Mouse (Mus musculus) adrenal gland, adult (tissue): ENCODE measurements around the gene Cdc42ep2.
A peak's percentile ranks its signal among the peaks of the same experiment; 100 is the strongest.
"Not testable (repeated sequence)": the region's sequence is repeated elsewhere in the genome, so short reads cannot be mapped to it uniquely, and the experiment has no call there.

Source experiments
- DNase-seq, 2 experiments: peaks; one replicate each; pipeline ENCODE4 v3.0.0; 2022 to 2023; ENCODE audit warnings: low spot score in 1 of 2; ENCODE audit not compliant: inconsistent age in 2 of 2

Cdc42ep2 gene

DNA sequence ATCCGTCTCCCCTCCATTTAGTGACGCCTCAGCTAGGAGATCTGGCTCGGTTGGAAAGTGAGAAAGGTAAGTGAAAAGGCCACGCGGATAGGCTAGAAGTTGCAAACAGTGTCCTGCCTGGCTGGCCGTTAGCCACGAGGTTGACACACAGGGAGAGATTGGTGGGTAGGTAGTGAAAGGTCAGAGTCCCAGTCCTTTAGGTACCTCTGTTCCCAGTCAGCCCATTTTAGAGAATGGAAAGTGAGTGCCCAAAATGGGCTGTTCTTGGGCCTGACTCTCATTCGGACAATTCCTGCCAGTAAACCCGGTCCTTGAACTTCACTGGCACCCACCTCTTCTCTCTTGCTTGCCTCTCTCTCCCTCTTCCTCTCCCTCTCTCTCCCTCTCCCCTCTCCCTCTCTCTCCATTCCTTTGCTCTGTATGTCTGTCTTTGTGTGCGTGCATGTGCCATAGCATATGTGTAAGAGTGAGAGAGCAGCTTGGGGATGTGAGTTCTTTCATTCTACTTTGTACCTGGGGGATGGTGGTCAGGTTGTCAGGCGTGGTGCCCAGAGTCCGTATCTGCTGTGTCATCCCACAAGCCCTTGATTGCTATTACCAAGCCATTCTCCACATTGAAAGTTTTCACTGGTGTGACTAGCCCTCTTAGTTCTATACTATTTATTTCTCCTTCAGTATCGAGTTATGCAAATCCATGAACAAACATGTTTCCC is 11.5 kb downstream of the Cdc42ep2 start, which contains the start of gene Dpf2:
Gene Dpf2, minus strand, starts transcription at position 4 of the 713 bp plus-strand sequence.
- no peak for DNase-seq

GRCm38 (mm10) chr19:5912103-5913006 is 12.3 kb downstream of the Cdc42ep2 start:
- peak; percentile 99 for DNase-seq

- no peak for DNase-seq
These were observed 13.1 kb downstream of the Cdc42ep2 start for GRCm38 (mm10) chr19:5911430-5912102.

DNA sequence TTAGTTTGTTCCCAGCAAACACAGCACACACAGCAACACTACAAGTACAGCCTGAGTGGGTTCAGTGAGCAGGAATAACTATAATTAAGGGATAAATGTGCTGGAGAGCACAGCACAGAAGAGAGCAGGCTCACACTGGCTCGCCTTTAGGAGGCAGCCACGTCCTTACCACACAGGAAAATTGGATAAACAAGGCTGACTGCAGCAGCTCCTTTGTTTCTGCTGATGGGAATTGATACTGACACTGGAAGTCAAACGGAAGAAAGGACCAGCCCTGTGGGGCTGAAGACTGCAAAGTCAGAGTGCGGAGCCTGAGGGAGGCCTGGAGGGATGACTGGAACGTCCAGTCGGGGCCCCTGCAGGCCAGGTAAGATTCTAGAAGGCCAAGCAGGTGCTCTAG is 14.4 kb downstream of the Cdc42ep2 start:
- no peak for DNase-seq

- DNase-seq = no peak
These were observed 17.3 kb downstream of the Cdc42ep2 start for GRCm38 (mm10) chr19:5907275-5907674.

DNA sequence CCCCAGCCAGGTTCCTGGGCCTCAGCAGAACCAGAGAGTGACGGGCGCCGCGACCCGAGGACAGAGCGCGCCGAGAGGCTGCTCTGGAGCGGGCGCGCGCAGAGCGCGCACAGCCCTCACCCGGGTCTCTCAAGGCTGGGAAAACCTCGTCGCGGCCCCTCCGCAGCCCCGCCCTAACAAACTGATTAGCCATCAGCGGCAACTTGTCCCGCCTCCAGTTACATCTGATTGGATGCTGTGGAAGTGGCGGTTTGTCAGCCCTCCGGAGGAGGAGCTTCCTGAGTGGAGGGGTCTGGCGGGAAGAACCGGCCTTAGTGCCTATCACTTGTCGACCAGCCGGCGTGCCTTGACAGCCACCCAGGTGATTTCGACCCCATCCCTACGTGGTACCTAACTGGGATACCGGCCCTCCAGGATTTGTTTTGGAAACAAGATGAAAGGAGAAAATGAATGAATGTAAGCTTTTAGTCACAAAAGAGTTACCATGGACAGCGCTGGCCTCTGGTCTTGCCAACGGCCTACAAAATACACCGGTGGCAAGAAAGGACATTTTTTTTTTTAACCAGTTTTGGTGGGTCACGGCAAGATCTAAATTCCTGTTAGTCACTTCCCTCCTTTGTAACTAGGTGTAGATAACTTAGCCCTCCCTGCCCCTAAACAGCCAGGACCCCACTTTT is 30.5 kb downstream of the Cdc42ep2 start, which contains the start of gene Tigd3:
Gene Tigd3, minus strand, starts transcription at position 148 of the 677 bp plus-strand sequence.
- peak; percentile 94 to 98 for DNase-seq

DNA sequence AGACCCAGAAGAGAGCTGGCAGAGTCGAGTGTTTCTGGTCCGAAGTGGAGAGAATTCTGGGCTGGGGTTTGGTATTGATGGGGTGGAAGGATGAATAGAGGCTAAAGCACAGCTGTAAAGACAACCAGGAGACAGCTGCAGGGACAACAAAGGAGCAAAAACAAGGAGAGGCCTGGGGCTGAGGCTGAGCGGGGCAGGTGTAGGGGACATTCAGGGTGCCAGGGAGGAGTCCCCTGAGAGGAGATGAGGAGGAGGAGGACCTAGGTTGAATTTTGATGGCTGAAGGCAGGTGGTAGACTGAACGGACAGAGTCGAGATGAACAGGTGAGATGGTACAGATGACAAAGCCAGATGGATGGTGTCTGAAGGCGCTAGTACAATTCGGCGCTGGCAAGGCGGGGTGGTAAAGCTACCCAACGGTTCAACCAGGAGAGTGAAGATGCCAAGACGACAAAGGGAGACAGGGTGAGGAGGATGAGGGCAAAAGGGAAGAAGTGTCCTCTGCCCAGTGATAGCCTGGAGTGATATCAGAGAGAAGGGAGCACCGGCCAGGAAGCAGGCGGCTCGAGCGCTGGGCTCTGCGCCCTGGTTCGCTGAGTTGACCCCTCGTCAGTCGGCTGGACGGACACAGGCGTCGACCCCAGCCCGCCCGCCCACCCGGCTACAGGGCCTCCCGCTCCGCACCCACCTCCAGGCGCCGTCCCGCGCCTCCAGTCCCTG is 31.2 kb downstream of the Cdc42ep2 start:
- no peak for DNase-seq

GRCm38 (mm10) chr19:5892735-5893134 is 31.9 kb downstream of the Cdc42ep2 start:
- DNase-seq = no peak

GRCm38 (mm10) chr19:5892262-5892661 is 32.4 kb downstream of the Cdc42ep2 start:
- no peak for DNase-seq

- no peak for DNase-seq
These were observed 32.9 kb downstream of the Cdc42ep2 start for GRCm38 (mm10) chr19:5891521-5892258.

DNA sequence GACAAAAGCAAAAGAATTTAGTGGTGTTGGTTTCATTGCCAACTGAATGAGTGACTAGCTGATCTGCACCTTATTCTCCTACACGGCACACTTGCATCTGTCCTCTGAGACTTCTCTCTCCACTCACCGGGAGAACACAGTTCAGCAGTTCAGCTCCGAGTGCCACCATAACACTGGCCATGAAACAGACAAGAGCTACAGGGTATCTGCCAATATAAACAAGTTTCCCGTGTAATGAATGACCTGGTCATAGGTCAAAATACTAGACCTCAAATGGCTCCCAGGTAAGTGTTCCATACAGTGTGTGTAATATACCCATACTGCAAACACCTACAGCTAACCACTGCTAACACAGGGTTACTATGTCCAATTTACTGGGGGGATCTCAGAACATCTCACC is 35.4 kb downstream of the Cdc42ep2 start:
- DNase-seq = no peak

GRCm38 (mm10) chr19:5887234-5887815 is 37.3 kb downstream of the Cdc42ep2 start:
- DNase-seq = no peak

- peak in 1 of 2 experiments; percentile 68 for DNase-seq
These were observed 38.8 kb downstream of the Cdc42ep2 start for GRCm38 (mm10) chr19:5885838-5886237.

DNA sequence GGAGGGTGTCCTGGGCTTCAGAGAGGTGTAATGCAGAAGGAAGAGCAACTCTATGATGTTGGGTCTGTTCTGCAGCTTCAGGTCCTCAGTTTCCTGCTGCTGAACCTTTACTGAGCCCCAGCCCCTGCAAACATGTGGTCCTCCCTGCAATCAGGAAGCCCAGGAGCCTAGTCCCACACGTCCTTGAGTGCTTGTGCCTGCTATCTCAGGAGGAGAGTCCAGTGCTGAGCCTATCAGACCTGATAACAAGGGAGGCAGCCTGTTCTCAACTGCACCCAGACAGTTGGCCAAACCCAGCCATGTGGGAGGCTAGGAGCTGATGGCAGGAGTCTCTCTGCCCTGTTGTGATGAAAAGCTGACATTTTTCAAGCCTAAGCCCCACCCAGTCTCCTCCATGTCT is 40.7 kb downstream of the Cdc42ep2 start:
- no peak for DNase-seq

GRCm38 (mm10) chr19:5882079-5882478 is 42.5 kb downstream of the Cdc42ep2 start:
- not testable (repeated sequence) for DNase-seq

GRCm38 (mm10) chr19:5881155-5881554 is 43.5 kb downstream of the Cdc42ep2 start:
- DNase-seq = no peak

DNA sequence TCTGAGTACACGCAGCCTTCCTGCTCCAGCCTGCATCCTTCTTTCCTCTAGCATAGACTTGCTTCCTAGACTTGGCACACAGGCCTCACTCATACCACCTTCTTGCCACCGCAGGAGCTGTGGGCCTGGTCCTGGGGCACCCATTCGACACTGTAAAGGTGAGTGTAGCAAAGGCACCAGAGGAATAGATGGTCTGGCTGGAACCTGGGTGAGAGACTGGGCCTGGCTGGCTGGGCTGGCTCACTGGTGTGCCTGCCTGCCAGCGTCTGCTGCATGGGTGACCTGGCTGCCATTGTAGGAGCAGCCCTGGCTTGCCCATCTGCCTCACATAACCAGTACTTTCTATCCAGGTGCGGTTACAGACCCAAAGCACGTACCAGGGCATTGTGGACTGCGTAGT is 44.9 kb downstream of the Cdc42ep2 start:
- no peak for DNase-seq

- DNase-seq = peak; percentile 78 to 84
These were observed 45.7 kb downstream of the Cdc42ep2 start for GRCm38 (mm10) chr19:5878916-5879315.

DNA sequence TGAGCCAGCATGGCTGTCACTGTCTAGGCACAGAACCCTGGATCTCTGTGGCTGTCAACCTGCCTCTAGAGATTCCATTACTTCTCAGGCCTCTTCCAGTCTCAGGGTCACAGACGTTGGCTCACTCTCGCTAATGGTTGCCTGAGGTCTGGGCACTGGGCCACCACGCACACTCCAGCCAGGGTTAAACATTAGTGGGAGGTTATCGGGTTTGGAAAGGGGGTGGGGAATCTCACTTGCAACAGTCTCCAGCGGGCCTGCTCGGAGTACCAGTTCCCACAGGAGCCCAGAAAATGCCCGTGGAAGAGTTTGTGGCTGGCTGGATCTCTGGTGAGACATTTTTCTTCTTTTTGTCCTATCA is 46.3 kb downstream of the Cdc42ep2 start:
- DNase-seq = peak in 1 of 2 experiments; percentile 88
